Mouse (Mus musculus) kidney, adult 2 months (tissue): Measurements from ENCODE around the gene Zbtb34. TPM values are rescaled to one million over a fixed set of nuclear protein-coding genes. Genes with fewer than 3 reads are reported as not detected.

Experiments
- DNase-seq: peaks from one replicate; pipeline ENCODE4 v3.0.0; 2021
- H3K27ac ChIP-seq: fragments of 200-500 bp; 2 replicates; pipeline ENCODE4 v1.5.1; 2012; ENCODE audit warnings: low read depth, low read length, control low read depth, inconsistent platforms; ENCODE audit not compliant: insufficient read depth
- H3K27me3 ChIP-seq: fragments of 200-500 bp; replicated peaks from 2 replicates; pipeline ENCODE4 v1.6.1; 2012; ENCODE audit warnings: mild to moderate bottlenecking, moderate library complexity, low read length, inconsistent platforms; ENCODE audit not compliant: control insufficient read depth, insufficient read depth
- H3K36me3 ChIP-seq: fragments of 200-500 bp; 2 replicates; pipeline ENCODE4 v1.6.1; 2012; ENCODE audit warnings: mild to moderate bottlenecking, moderate library complexity, low read length, inconsistent platforms; ENCODE audit not compliant: control insufficient read depth, insufficient read depth
- H3K4me1 ChIP-seq: fragments of 200-500 bp; 2 replicates; pipeline ENCODE4 v1.6.1; 2011; ENCODE audit warnings: low read length; ENCODE audit not compliant: control insufficient read depth, insufficient read depth
- H3K4me3 ChIP-seq: fragments of 200-500 bp; 2 replicates; pipeline ENCODE4 v1.5.1; 2011; ENCODE audit warnings: mild to moderate bottlenecking, low read depth, low read length, control low read depth; ENCODE audit not compliant: insufficient read depth
- CTCF ChIP-seq: fragments of 200-500 bp; conservative IDR thresholded peaks from 2 replicates; pipeline ENCODE4 v1.5.1; 2011; ENCODE audit warnings: low read depth, mild to moderate bottlenecking, control low read depth, low read length, moderate library complexity, mixed read lengths; ENCODE audit not compliant: insufficient read depth, insufficient read length
- POLR2A ChIP-seq: fragments of 200-500 bp; IDR thresholded peaks from one replicate; pipeline ENCODE4 v1.6.1; 2011; ENCODE audit warnings: low read depth, low read length, control low read depth
- WGBS: fragments of 180-500 bp; shearing (Covaris S2); methylation state at CpG from one replicate; pipeline ENCODE4 v1.1.7; 2018; 5-methylcytosine and 5-hydroxymethylcytosine counted together
- polyA plus RNA-seq: library from polyadenylated mRNA; depleted of rRNA; stranded (reverse); fragments of >200 nt; gene quantifications from 2 replicates; pipeline ENCODE4 v1.2.3, GENCODE M21; 2012

Zbtb34 gene
- polyA plus RNA-seq, 1 experiment: 5.1 TPM

DNA sequence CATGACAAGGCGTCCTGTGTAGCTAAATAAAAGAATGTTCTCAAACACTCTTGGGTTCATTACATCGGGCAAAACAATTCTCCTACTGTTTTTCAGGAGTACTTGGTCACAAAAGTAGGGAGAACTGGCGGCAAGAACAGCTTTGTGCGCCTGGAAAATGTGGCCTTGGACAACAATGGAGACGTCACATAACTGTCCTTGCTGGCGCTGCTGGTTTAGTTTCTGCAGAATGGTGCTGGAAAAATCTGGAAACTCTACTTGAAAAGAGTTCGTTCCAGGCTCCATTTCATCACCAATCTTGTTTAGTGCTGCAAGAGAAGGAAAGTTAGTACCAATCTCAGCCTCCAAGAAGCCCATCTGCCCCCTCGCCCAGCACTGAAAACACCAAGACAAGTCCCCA lies 23.7 kb upstream of the Zbtb34 start:
- no peak for TF ChIP-seq POLR2A
- TF ChIP-seq CTCF: no peak
- H3K27me3 ChIP-seq: no peaks in the 10 kb centered on the region
- WGBS: 91% methylated on average over 8 of the region's 8 CpGs
- H3K36me3 ChIP-seq: peaks cover 4% of the 10 kb centered on the region; the same call in 1 of the 2 replicates
- H3K4me1 ChIP-seq: no peaks in the 10 kb centered on the region; the same call in 1 of the 2 replicates
- H3K27ac ChIP-seq: no peak overlapping the region
- H3K4me3 ChIP-seq: no peak overlapping the region
- no peak for DNase-seq

DNA sequence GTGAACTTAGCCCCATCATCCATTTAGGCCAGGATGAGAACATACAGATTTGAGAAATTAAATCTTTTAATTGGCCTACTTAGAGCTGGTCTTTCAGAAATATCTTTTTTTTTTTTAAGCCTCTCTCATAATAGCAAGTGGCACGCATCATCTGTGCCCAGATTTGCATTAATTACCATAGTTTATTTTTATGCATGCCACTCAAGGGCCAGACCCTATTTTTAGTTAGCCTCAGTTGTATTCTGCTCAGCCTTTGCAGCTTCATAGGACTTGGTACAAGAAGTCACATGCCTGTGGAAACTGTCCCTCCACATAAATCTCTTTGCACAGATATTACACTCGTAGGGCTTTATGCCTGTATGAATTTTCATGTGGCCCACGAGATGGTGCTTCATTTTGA lies 22.4 kb upstream of the Zbtb34 start:
- 81% methylated on average over 3 of the region's 3 CpGs for WGBS
- H3K4me3 ChIP-seq: no peak overlapping the region
- no peak for DNase-seq
- H3K27me3 ChIP-seq: no peaks in the 10 kb centered on the region
- H3K27ac ChIP-seq: no peak overlapping the region
- no peaks in the 10 kb centered on the region; the same call in 1 of the 2 replicates for H3K4me1 ChIP-seq
- no peak for TF ChIP-seq CTCF
- TF ChIP-seq POLR2A: no peak
- peaks cover 6% of the 10 kb centered on the region; the same call in 1 of the 2 replicates for H3K36me3 ChIP-seq

DNA sequence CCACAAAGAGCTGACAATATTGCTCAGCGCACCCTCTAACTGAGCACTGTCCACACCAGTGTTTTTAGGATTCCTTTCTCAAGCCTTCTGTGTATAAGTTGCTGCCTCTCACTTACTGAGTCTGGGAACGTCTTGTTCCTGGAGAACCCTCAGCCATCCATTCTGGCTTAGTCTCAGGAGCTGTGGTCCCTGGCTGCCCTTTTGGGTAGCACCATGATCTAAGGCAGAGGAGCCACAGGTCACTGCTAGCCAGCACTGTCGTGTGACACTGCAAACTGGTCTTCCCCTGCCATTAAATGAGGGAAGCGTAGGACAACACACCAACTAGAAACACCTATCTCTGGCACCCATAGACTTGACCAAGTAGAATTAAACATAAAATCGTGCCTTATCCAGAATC lies 21.6 kb upstream of the Zbtb34 start:
- TF ChIP-seq POLR2A (no peak), CTCF (no peak)
- Histone ChIP-seq H3K36me3 (peaks cover 6% of the 10 kb centered on the region; the same call in 1 of the 2 replicates), H3K4me3 (no peak overlapping the region), H3K4me1 (no peaks in the 10 kb centered on the region; the same call in 1 of the 2 replicates), H3K27me3 (no peaks in the 10 kb centered on the region), H3K27ac (no peak overlapping the region)
- no peak for DNase-seq
- 76% methylated on average over 5 of the region's 5 CpGs for whole genome bisulfite sequencing

DNA sequence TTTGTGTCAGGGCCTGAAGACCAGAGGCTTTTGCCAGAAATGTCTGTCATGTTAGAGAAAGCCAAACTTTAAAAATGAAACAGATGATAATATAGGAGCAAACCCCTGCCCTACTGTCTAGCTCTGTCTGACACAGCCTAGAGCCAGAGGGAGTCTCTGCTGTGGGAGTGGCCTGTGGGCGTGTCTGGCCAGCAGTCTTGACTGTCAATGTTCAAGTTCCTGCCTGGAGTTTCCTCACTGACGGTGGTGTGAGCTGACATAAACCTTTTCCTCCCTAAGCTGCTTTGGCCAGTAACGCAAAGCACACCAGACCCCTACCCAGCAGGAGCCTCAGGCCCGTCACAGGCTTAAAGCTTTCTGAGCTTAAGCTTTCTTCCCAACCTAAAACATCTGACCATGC lies 21.0 kb upstream of the Zbtb34 start:
- no peaks in the 10 kb centered on the region for H3K27me3 ChIP-seq
- WGBS: 41% methylated on average over 4 of the region's 4 CpGs
- no peak overlapping the region for H3K27ac ChIP-seq
- no peaks in the 10 kb centered on the region for H3K4me1 ChIP-seq
- no peak overlapping the region for H3K4me3 ChIP-seq
- TF ChIP-seq CTCF: no peak
- TF ChIP-seq POLR2A: no peak
- peaks cover 6% of the 10 kb centered on the region; the same call in 1 of the 2 replicates for H3K36me3 ChIP-seq
- peak; percentile 58 for DNase-seq

DNA sequence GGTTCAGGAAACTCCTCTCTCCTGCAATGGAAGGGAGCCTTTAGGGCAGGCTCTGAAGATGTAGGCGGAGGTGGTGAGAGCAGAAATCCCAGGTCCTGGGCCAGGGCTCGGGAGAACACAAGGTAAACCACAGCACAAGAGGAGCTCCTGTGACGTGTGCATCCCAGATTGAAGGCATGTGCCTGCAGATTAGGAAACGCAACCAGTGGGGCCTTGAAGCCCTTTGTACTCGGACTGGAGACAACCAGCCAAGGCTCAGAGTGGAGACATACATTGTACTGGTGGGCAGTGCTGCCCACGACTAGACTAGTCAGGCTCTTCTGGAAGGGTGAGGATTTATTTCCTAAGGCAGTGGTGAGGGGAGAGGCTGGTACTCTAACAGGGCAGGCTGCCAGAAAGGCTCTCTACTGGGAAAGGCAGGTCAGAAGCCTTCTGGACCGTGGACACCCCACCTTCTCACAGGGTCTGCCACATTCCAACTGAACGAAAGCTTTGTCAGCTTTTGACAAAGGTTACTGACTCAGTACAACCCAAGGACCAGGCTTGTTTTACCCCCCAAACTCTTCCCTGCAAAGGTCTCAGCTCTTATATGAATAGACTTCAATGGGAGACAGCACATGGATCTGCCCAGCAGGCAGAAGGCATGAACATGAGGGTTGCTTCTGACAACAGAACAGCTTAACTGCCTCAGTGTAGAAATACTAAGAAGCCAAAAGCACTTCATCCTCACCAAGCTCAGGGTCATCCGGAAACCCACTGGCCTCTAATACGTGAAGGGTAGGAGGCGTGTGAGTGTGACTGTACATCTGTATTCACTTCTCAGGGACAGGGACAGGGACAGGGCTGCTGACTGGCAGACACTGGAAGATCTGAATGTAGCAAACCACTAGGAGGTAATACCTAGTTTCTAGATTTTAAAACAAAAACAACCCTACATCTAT lies 20.2 kb upstream of the Zbtb34 start:
- no peaks in the 10 kb centered on the region for H3K4me1 ChIP-seq
- no peak overlapping the region for H3K27ac ChIP-seq
- peaks cover 6% of the 10 kb centered on the region; the same call in 1 of the 2 replicates for H3K36me3 ChIP-seq
- TF ChIP-seq POLR2A: no peak
- no peak for TF ChIP-seq CTCF
- DNase-seq: peak; percentile 50
- H3K4me3 ChIP-seq: no peak overlapping the region
- 57% methylated on average over 11 of the region's 11 CpGs for WGBS
- no peaks in the 10 kb centered on the region for H3K27me3 ChIP-seq

DNA sequence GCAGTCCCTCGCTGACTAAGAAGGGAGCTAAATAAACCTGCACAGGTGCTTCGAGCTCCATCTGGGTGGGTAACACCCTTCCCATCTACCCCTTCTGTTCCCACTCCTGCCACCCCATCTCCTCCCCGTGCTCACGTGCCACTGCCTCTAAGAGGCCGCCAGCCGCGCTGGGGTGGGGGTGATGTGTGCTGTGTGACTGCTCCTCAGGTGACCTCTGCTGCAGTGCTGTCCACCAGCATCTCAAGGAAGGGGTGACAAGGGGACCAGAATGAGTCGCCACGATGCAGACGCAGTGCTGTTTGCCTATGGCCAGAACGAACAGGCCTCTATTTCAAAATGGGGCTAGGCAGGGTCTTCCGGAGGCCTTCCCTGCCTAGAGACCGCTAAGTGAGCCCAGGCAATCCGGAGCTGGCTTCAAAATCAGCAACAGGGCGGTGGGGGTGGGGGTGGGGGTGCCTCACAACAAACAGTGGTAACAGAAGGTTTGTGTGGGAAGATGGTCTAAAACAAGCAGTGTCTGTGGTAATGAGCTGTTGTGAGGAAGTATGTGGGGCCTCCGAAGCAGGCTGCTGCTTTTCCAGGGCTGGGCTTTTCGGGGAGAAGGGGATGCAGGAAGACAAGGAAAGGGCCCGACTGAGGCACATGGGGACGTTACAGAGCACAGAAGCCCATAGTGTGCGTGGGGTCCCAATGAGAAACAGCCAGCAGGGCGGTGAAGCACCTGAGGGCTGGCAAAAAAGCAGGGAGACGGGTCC lies 18.2 kb upstream of the Zbtb34 start:
- peaks cover 4% of the 10 kb centered on the region; the same call in 1 of the 2 replicates for H3K36me3 ChIP-seq
- no peaks in the 10 kb centered on the region for H3K27me3 ChIP-seq
- TF ChIP-seq CTCF (no peak), POLR2A (no peak)
- H3K27ac ChIP-seq: no peak overlapping the region
- 91% methylated on average over 22 of the region's 22 CpGs for WGBS
- H3K4me3 ChIP-seq: no peak overlapping the region
- no peak for DNase-seq
- no peaks in the 10 kb centered on the region for H3K4me1 ChIP-seq

- Histone ChIP-seq H3K36me3 (peaks cover 2% of the 10 kb centered on the region; the same call in 1 of the 2 replicates), H3K27ac (no peak overlapping the region), H3K4me1 (no peaks in the 10 kb centered on the region), H3K4me3 (no peak overlapping the region), H3K27me3 (no peaks in the 10 kb centered on the region)
- no peak for DNase-seq
- TF ChIP-seq CTCF: no peak
- TF ChIP-seq POLR2A: no peak
- WGBS: 26% methylated on average over 1 of the region's 1 CpGs
These were observed 15.7 kb upstream of the Zbtb34 start for GRCm38 (mm10) chr2:33446796-33447195.
